Mouse (Mus musculus): ENCODE data around the gene Acad11.

DNA sequence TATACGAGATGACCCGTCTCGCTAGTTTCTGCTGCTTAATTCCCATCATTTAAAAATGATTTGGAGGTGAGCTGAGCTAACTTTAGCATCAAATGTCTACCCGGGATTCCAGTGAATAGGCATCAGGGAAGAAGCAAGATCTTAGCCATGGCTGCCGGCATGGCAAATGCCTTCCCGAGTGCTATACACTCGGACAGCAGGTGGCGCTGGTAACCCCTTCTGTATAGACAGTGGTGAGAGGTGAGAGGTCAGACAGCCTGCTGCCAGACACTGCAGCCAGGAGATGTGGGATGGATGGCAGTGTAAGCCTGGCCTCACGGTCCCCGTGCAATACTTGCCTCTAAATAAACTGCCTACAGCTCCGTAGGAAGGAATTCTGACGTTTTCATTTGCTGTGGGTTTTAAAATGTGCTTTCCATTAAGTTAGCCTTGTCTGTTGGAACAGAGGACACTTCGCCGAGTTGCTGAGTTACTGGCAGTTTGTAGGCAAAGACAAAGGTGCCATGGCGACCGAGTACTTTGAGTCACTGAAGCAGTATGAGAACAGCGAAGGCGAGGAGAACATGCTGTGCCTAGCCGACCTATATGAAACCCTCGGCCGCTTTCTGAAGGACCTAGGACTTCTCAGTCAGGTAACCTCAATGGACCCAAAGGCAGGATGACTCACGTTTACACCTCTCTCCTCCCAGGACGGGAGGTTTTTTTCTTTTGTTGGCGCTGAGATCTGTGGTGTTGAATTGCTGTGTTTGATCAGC lies 27.7 kb upstream of the Acad11 start:
- no peak for TF ChIP-seq POLR2A (IDR thresholded peaks at IDR 0.05; ENCODE audit: low read depth, low read length)
- TF ChIP-seq CTCF (IDR thresholded peaks at IDR 0.05; ENCODE audit: extremely low read depth, insufficient read depth, insufficient read length, insufficient replicate concordance) = peak; percentile 60; the same call in 1 of the 2 replicates
